Mouse (Mus musculus) heart, embryonic 11.5 days (tissue): ENCODE measurements around the gene Zcchc4. TPM values are rescaled to one million over a fixed set of nuclear protein-coding genes. Genes with fewer than 3 reads are reported as not detected.

Experiments
- ATAC-seq: fragments of 200-750 bp; cut with Nextera tagmentation; replicated peaks from 2 replicates; pipeline ENCODE4 v1.8.0; 2017; ENCODE audit warnings: moderate library complexity; ENCODE audit not compliant: insufficient number of reproducible peaks, low FRiP score, low TSS enrichment
- H3K27ac ChIP-seq: fragments of 300-500 bp; sonication (generic); 2 replicates; pipeline ENCODE4 v1.5.1; 2014; ENCODE audit warnings: mild to moderate bottlenecking, low read depth, low read length
- H3K27me3 ChIP-seq: fragments of 300-500 bp; sonication (generic); 2 replicates; pipeline ENCODE4 v1.6.1; 2014; ENCODE audit warnings: mild to moderate bottlenecking, low read length, mixed read lengths; ENCODE audit not compliant: control insufficient read depth, insufficient read depth
- H3K36me3 ChIP-seq: fragments of 300-500 bp; sonication (generic); 2 replicates; pipeline ENCODE4 v1.6.1; 2014; ENCODE audit warnings: mild to moderate bottlenecking, low read length, moderate library complexity, mixed read lengths; ENCODE audit not compliant: control insufficient read depth, insufficient read depth
- H3K4me1 ChIP-seq: fragments of 300-500 bp; sonication (generic); 2 replicates; pipeline ENCODE4 v1.6.1; 2014; ENCODE audit warnings: low read length; ENCODE audit not compliant: control insufficient read depth, insufficient read depth
- H3K4me2 ChIP-seq: fragments of 300-500 bp; sonication (generic); 2 replicates; pipeline ENCODE4 v1.6.1; 2014; ENCODE audit warnings: mild to moderate bottlenecking, moderate library complexity
- H3K4me3 ChIP-seq: fragments of 300-500 bp; sonication (generic); 2 replicates; pipeline ENCODE4 v1.5.1; 2014; ENCODE audit warnings: low read depth, low read length
- H3K9ac ChIP-seq: fragments of 300-500 bp; sonication (generic); 2 replicates; pipeline ENCODE4 v1.6.1; 2014; ENCODE audit warnings: mild to moderate bottlenecking, low read depth, low read length, moderate library complexity
- H3K9me3 ChIP-seq: fragments of 300-500 bp; sonication (generic); replicated peaks from 2 replicates; pipeline ENCODE4 v1.6.1; 2016; ENCODE audit warnings: low read length; ENCODE audit not compliant: control insufficient read depth
- WGBS: fragments of 180-500 bp; shearing (Covaris S2); extraction: QIAGEN DNeasy Blood & Tissue Kit; methylation state at CpG from one replicate; pipeline ENCODE4 v1.1.7; 2014; ENCODE audit not compliant: insufficient replicate concordance; 5-methylcytosine and 5-hydroxymethylcytosine counted together
- polyA plus RNA-seq: library from polyadenylated mRNA; unstranded; fragments of >200 nt; fragmentation: Nextera tagmentation; extraction: Ambion mirVana; gene quantifications from 2 replicates; pipeline ENCODE4 v1.2.1, GENCODE M21; 2014

The Zcchc4 gene
- polyA plus RNA-seq, 1 experiment from 2014 or later = 10.9 TPM

DNA sequence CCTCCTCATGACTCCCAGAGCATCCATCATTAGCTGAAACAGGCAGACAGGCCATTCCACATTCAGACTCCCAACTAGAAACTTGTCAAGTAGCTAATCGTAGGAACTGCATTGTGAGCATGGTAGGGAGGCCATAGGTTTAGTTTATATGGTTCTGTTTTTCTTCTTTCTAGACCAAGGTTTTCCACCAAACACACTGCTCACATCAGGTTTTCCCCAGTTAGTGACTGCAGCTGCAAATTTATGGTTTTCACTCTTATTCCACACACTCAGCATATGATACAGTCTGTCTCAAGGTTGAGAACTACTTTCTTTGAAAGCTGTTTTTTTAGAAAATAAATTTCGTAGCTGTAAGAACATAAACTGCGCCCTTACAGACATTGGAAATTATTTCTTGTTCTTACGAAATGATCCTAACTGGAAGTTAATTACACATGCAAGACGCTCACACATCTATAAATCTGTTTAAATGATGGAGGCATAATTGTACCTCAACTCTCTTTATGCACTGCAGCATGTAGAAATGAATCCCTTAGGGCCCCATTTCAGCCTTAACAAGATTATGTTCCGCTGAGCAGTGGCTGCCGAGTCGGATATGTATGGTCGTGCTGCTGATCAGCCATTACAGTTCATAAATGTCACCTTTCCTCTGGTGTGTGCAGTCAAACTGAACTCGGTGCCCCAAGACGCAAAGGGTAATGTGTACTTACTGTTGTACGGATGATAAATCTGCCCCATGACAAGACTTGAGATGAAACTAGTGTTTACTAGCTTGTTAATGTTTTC is 93.9 kb downstream of the Zcchc4 start:
- H3K9me3 ChIP-seq = no peaks in the 10 kb centered on the region
- H3K4me2 ChIP-seq = no peak overlapping the region
- ATAC-seq = no peak
- WGBS = 88% methylated on average over 12 of the region's 12 CpGs
- peaks cover 28% of the 10 kb centered on the region for H3K36me3 ChIP-seq
- no peaks in the 10 kb centered on the region for H3K27me3 ChIP-seq
- no peak overlapping the region for H3K4me3 ChIP-seq
- no peaks in the 10 kb centered on the region for H3K4me1 ChIP-seq
- H3K9ac ChIP-seq = no peak overlapping the region
- no peak overlapping the region for H3K27ac ChIP-seq

DNA sequence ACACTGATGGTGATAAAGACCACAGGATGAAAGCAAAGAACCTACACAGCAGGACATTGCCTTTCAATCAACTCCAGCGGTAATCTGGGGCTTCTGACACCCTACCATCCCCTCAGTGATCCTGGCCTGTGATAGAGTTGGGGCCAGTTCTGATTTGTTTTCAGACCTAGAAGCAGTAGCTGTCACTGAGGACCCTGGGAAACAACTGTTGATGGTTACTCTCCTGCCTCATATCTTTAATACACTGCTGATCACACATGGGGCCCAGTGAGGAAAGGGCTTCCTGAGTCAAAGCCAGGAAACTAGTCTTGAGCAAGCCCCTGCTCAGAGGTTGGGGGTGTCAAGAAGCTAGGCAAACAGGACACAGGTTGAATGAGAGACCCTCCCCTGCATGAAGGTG is 96.3 kb downstream of the Zcchc4 start:
- Histone ChIP-seq H3K4me3 (no peak overlapping the region), H3K27me3 (no peaks in the 10 kb centered on the region), H3K36me3 (peaks cover 17% of the 10 kb centered on the region), H3K4me1 (no peaks in the 10 kb centered on the region), H3K27ac (no peak overlapping the region), H3K4me2 (no peak overlapping the region), H3K9me3 (no peaks in the 10 kb centered on the region), H3K9ac (no peak overlapping the region)
- WGBS = 13% methylated on average over 1 of the region's 1 CpGs
- no peak for ATAC-seq

DNA sequence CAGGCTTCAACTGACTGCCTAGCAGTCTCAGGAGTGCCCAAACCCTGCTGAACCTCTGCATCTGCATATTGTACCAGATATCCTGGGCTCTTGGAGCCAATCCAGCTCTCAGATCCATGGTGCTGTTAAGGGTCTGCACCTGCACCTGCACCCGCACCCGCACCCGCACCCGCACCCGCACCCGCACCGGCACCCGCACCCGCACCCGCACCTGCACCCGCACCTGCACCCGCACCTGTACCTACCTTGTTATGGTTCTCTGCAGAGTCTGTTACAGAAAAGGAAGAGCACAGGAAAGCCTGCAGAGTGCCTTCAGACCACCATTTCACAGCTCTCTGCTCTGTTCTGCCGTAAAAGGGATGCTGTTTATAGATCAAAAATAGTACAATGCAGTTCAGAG is 96.8 kb downstream of the Zcchc4 start:
- Histone ChIP-seq H3K27ac (no peak overlapping the region), H3K4me1 (no peaks in the 10 kb centered on the region), H3K4me2 (no peak overlapping the region), H3K9me3 (no peaks in the 10 kb centered on the region), H3K4me3 (no peak overlapping the region), H3K9ac (no peak overlapping the region), H3K27me3 (no peaks in the 10 kb centered on the region), H3K36me3 (peaks cover 13% of the 10 kb centered on the region)
- whole genome bisulfite sequencing = 91% methylated on average over 13 of the region's 13 CpGs
- ATAC-seq = no peak

Other genes starting within 250 kb of the Zcchc4 start
- gene Lgi2, start 208.9 kb upstream of the Zcchc4 start, polyA plus RNA-seq = 3.0 and 3.5 TPM in 2 replicates
- 5.4 and 7.5 TPM in 2 replicates for gene Sepsecs, start 105.7 kb upstream of the Zcchc4 start, polyA plus RNA-seq
- gene Pi4k2b, start 33.8 kb upstream of the Zcchc4 start, polyA plus RNA-seq = 9.6 and 11.8 TPM in 2 replicates
- gene Anapc4, start 58.6 kb downstream of the Zcchc4 start, polyA plus RNA-seq = 82.6 and 90.7 TPM in 2 replicates